Mouse (Mus musculus) intestine, embryonic 16.5 days (tissue): ENCODE measurements around the gene Cebpa. TPM values are rescaled to one million over a fixed set of nuclear protein-coding genes. Genes with fewer than 3 reads are reported as not detected.

Experiments
- ATAC-seq: fragments of 200-750 bp; cut with Nextera tagmentation; 2 replicates; pipeline ENCODE4 v1.8.0; 2017; ENCODE audit warnings: moderate TSS enrichment, moderate library complexity
- H3K27ac ChIP-seq: fragments of 300-500 bp; sonication (generic); 2 replicates; pipeline ENCODE4 v1.5.1; 2014; ENCODE audit warnings: mild to moderate bottlenecking, low read length
- H3K27me3 ChIP-seq: fragments of 300-500 bp; sonication (generic); replicated peaks from 2 replicates; pipeline ENCODE4 v1.6.1; 2014; ENCODE audit warnings: low read length, control low read depth, mixed read lengths; ENCODE audit not compliant: control insufficient read depth, insufficient read depth
- H3K36me3 ChIP-seq: fragments of 300-500 bp; sonication (generic); 2 replicates; pipeline ENCODE4 v1.6.1; 2014; ENCODE audit warnings: low read length, control low read depth; ENCODE audit not compliant: control insufficient read depth, insufficient read depth
- H3K4me1 ChIP-seq: fragments of 300-500 bp; sonication (generic); 2 replicates; pipeline ENCODE4 v1.6.1; 2014; ENCODE audit warnings: low read length, control low read depth, mixed read lengths; ENCODE audit not compliant: control insufficient read depth, insufficient read depth
- H3K4me2 ChIP-seq: fragments of 300-500 bp; sonication (generic); 2 replicates; pipeline ENCODE4 v1.6.1; 2014; ENCODE audit warnings: low read depth, low read length, control low read depth
- H3K4me3 ChIP-seq: fragments of 300-500 bp; sonication (generic); 2 replicates; pipeline ENCODE4 v1.5.1; 2014; ENCODE audit warnings: mild to moderate bottlenecking, low read length
- H3K9ac ChIP-seq: fragments of 300-500 bp; sonication (generic); 2 replicates; pipeline ENCODE4 v1.6.1; 2014; ENCODE audit warnings: low read depth, low read length
- H3K9me3 ChIP-seq: fragments of 300-500 bp; sonication (generic); 2 replicates; pipeline ENCODE4 v1.6.1; 2016; ENCODE audit warnings: low read length, control low read depth; ENCODE audit not compliant: control insufficient read depth
- WGBS: fragments of 180-500 bp; shearing (Covaris S2); extraction: QIAGEN DNeasy Blood & Tissue Kit; methylation state at CpG from one replicate; pipeline ENCODE4 v1.1.7; 2014; 5-methylcytosine and 5-hydroxymethylcytosine counted together
- polyA plus RNA-seq: library from polyadenylated mRNA; unstranded; fragments of >200 nt; fragmentation: Nextera tagmentation; extraction: Ambion mirVana; gene quantifications from 2 replicates; pipeline ENCODE4 v1.2.1, GENCODE M21; 2015

The Cebpa gene
- polyA plus RNA-seq, 1 experiment from 2014 or later, result 9.9 TPM

DNA sequence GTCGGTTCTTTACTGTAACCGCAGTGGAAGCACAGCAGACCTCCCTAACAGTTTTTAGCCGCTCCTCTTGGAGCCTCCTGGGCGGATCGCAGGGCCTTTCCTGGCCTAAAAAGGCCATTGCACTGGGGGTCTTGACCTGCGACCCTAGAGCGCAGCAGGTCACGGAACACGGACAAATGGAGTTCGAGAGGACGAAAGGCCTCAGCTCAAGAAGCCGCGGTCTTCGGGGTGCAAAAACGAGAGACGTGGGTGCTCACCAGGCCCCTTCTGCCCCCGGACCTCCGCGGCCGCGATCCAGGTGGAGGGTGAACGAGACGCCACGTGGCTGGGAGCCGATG lies 1.4 kb upstream of the Cebpa start:
- H3K4me2 ChIP-seq, result peak overlapping the region; percentile 94
- H3K9me3 ChIP-seq, result no peaks in the 10 kb centered on the region
- H3K36me3 ChIP-seq, result no peaks in the 10 kb centered on the region
- ATAC-seq, result no peak
- H3K4me1 ChIP-seq, result peaks cover 32% of the 10 kb centered on the region
- H3K9ac ChIP-seq, result peak overlapping the region; percentile 91
- 2% methylated on average over 25 of the region's 25 CpGs for WGBS
- H3K27ac ChIP-seq, result peak overlapping the region; percentile 98
- H3K4me3 ChIP-seq, result peak overlapping the region; percentile 74
- peaks cover 17% of the 10 kb centered on the region for H3K27me3 ChIP-seq

DNA sequence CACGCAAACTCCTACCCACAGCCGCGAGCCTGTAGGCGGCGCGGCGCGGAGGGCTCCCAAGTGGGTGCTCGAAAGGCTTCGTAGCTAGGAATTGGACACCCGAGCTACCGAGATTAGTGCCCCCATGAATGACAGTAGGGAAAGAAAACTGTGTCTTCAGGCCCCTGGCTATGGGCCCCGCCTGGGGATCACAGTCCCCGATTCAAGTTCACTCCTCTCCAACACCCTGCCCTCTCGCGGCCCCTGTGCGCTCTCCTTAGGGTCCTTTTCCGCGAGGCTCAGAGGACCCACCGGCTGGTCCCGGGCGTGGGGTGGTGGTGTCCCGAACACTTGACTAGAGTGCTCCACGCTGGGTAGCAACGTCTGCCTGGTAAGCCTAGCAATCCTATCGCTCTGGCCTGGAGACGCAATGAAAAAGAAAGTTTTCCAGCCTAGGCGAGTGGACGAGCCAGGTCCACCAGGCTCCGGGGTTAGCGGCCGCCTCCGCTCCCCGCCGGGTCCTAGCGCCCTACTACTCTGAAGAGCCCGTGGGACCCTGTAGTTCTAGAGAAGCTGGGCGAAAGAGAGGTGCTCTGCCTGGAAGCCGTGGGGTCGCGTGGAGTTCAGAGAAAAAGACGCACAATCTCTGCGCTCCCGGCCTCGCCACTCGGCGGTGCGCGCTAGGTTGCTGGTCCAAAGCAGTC lies 853 bp upstream of the Cebpa start:
- H3K27me3 ChIP-seq, result peaks cover 17% of the 10 kb centered on the region
- peak overlapping the region; percentile 74 for H3K4me3 ChIP-seq
- peak overlapping the region; percentile 91 for H3K9ac ChIP-seq
- peak; percentile 48 for ATAC-seq
- H3K9me3 ChIP-seq, result no peaks in the 10 kb centered on the region
- peak overlapping the region; percentile 98 for H3K27ac ChIP-seq
- peaks cover 35% of the 10 kb centered on the region for H3K4me1 ChIP-seq
- H3K36me3 ChIP-seq, result no peaks in the 10 kb centered on the region
- H3K4me2 ChIP-seq, result peak overlapping the region; percentile 94
- WGBS, result under 1% methylated on average over 49 of the region's 49 CpGs

DNA sequence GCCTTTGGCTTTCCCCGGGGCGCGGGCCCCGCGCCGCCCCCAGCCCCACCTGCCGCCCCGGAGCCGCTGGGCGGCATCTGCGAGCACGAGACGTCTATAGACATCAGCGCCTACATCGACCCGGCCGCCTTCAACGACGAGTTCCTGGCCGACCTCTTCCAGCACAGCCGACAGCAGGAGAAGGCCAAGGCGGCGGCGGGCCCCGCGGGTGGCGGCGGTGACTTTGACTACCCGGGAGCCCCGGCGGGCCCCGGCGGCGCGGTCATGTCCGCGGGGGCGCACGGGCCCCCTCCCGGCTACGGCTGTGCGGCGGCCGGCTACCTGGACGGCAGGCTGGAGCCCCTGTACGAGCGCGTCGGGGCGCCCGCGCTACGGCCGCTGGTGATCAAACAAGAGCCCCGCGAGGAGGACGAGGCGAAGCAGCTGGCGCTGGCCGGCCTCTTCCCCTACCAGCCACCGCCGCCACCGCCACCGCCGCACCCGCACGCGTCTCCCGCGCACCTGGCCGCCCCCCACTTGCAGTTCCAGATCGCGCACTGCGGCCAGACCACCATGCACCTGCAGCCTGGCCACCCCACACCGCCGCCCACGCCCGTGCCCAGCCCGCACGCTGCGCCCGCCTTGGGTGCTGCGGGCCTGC lies 533 bp downstream of the Cebpa start:
- WGBS, result under 1% methylated on average over 65 of the region's 83 CpGs
- H3K4me3 ChIP-seq, result peak overlapping the region; percentile 74
- ATAC-seq, result peak; percentile 19

DNA sequence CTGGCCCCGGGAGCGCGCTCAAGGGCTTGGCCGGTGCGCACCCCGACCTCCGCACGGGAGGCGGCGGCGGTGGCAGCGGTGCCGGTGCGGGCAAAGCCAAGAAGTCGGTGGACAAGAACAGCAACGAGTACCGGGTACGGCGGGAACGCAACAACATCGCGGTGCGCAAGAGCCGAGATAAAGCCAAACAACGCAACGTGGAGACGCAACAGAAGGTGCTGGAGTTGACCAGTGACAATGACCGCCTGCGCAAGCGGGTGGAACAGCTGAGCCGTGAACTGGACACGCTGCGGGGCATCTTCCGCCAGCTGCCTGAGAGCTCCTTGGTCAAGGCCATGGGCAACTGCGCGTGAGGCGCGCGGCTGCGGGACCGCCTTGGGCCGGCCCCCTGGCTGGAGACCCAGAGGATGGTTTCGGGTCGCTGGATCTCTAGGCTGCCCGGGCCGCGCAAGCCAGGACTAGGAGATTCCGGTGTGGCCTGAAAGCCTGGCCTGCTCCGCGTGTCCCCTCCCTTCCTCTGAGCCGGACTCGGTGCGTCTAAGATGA lies 1.1 kb downstream of the Cebpa start:
- ATAC-seq, result no peak
- peak overlapping the region; percentile 84 for H3K27ac ChIP-seq
- peaks cover 17% of the 10 kb centered on the region for H3K27me3 ChIP-seq
- H3K4me2 ChIP-seq, result peak overlapping the region; percentile 94
- no peaks in the 10 kb centered on the region for H3K9me3 ChIP-seq
- H3K4me3 ChIP-seq, result peak overlapping the region; percentile 74
- WGBS, result under 1% methylated on average over 53 of the region's 53 CpGs
- H3K4me1 ChIP-seq, result peaks cover 35% of the 10 kb centered on the region
- H3K36me3 ChIP-seq, result no peaks in the 10 kb centered on the region
- H3K9ac ChIP-seq, result peak overlapping the region; percentile 91

More for the DNA sequence above, 533 bp downstream of the Cebpa start:
- peaks cover 17% of the 10 kb centered on the region for H3K27me3 ChIP-seq
- H3K4me2 ChIP-seq, result peak overlapping the region; percentile 94
- no peaks in the 10 kb centered on the region for H3K36me3 ChIP-seq
- peak overlapping the region; percentile 91 for H3K9ac ChIP-seq
- peak overlapping the region; percentile 84 for H3K27ac ChIP-seq
- peaks cover 37% of the 10 kb centered on the region for H3K4me1 ChIP-seq
- no peaks in the 10 kb centered on the region for H3K9me3 ChIP-seq

DNA sequence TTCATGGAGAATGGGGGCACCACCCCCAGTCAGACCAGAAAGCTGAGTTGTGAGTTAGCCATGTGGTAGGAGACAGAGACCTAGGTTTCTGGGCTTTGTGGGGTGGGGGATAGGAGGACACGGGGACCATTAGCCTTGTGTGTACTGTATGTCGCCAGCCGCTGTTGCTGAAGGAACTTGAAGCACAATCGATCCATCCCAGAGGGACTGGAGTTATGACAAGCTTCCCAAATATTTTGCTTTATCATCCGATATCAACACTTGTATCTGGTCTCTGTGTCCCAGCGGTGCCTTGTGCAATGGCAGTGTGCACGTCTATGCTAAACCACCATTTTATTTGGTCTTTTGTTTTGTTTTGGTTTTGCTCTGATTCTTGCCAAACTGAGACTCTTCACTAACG lies 2.1 kb downstream of the Cebpa start:
- WGBS, result 26% methylated on average over 8 of the region's 8 CpGs
- H3K4me1 ChIP-seq, result peaks cover 35% of the 10 kb centered on the region
- H3K27me3 ChIP-seq, result peaks cover 17% of the 10 kb centered on the region
- H3K4me2 ChIP-seq, result peak overlapping the region; percentile 94
- no peak for ATAC-seq
- no peaks in the 10 kb centered on the region for H3K36me3 ChIP-seq
- peak overlapping the region; percentile 91 for H3K9ac ChIP-seq
- H3K4me3 ChIP-seq, result peak overlapping the region; percentile 74
- H3K9me3 ChIP-seq, result no peaks in the 10 kb centered on the region
- peak overlapping the region; percentile 84; the same call in 1 of the 2 replicates for H3K27ac ChIP-seq

DNA sequence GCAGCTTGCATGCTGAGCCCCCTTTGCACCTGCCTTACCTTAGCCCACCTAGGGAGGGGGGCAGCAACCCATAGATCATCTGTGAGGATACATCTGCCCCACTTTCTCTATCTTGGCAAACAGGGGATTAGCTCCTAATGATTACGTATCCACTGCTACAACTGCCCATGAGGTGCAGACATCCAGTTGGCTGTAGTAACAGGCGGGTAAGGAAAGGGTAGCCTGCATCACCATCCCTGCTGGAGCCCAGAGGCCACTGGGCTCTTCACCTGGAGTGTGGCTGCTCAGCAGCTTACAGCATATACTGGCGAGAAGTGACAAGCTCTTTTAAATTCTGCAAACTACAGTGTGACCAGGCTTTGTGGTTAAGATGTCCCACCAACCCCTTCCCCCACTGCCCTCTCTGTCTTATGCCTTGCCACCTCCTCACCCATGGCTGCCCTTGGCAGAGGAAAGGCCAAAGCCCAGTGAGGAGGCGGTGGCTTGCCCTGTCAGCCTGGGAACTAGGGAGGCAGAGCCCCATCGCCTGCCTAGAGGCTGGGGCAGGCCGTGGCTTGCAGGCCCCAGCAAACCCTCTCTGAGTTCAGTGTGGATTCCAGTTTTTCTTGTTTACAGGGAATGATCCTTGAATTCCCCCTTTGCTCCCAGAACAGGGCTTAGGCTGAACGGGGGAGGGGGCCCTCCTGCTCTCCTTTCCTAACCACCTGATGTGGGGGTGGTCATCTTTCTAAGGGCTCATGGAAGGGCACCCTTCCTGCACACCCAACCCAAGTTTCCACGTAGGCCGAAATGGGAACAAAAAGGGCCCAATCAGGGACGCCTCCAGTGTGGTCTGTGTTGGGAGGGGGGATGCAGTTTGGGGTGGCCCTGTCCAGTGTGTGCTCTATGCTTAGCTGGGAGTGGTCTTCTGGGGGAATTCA lies 3.6 kb downstream of the Cebpa start:
- H3K9ac ChIP-seq, result peak overlapping the region; percentile 91
- peak overlapping the region; percentile 29 for H3K27ac ChIP-seq
- ATAC-seq, result no peak
- peaks cover 11% of the 10 kb centered on the region for H3K27me3 ChIP-seq
- no peaks in the 10 kb centered on the region for H3K36me3 ChIP-seq
- 65% methylated on average over 10 of the region's 10 CpGs for WGBS
- H3K4me1 ChIP-seq, result peaks cover 40% of the 10 kb centered on the region
- peak overlapping the region; percentile 94 for H3K4me2 ChIP-seq
- no peaks in the 10 kb centered on the region for H3K9me3 ChIP-seq
- H3K4me3 ChIP-seq, result peak overlapping the region; percentile 74

DNA sequence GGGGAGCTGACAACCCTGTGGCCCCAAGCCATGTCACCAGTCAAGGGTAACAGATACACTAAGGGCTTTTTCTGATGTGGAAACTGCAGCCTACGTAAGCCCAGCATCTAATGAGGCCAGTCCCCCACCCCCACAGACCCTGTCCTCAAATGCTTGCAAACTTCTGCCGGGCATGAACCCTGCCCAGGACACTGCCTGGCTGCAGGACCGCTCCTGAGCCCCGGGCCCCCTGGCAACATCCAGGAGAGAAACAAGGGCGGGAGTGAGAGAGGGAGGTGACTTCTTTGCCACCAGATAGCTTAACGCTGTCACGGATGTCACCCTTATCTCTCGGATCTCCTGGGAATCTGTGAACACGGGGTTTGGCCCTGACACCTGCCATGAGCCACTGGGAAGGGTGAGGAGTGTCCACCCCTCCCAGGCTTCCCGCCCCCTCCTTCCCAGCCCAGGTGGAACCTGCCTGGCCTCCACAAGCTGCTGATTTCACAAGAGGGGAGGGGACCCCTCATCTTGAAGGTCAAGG lies 4.4 kb downstream of the Cebpa start:
- no peaks in the 10 kb centered on the region for H3K9me3 ChIP-seq
- peak overlapping the region; percentile 94; the same call in 1 of the 2 replicates for H3K4me2 ChIP-seq
- H3K27me3 ChIP-seq, result peaks cover 11% of the 10 kb centered on the region
- no peak for ATAC-seq
- peak overlapping the region; percentile 91 for H3K9ac ChIP-seq
- WGBS, result 37% methylated on average over 10 of the region's 10 CpGs
- no peak overlapping the region; the same call in 1 of the 2 replicates for H3K27ac ChIP-seq
- peaks cover 45% of the 10 kb centered on the region for H3K4me1 ChIP-seq
- H3K36me3 ChIP-seq, result no peaks in the 10 kb centered on the region
- H3K4me3 ChIP-seq, result peak overlapping the region; percentile 74

DNA sequence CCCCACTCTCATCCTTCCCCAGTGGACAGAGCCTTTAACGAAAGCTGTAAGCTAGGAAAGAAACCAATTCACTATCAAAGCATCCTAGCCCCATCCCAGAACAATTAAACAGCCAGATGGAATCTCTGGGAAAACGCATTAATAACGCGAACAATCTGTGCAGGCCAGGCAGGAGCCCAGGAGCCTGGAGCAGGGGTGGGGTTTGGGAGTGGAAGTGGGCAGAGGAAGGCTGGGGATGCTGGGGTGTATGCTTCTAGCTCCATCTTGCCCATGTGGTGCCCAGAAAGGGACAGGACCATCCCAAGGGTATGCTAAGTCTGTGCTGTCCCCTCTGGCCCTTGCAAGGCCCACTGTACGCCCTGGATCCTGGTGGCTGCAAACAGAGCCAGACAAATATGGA lies 5.1 kb downstream of the Cebpa start:
- Histone ChIP-seq H3K27ac (peak overlapping the region; percentile 77), H3K4me2 (no peak overlapping the region; the same call in 1 of the 2 replicates), H3K36me3 (no peaks in the 10 kb centered on the region), H3K27me3 (peaks cover 11% of the 10 kb centered on the region), H3K9ac (0 out of 2 replicates have a peak overlapping the region, but pooled peaks have one; percentile 38), H3K4me1 (peaks cover 53% of the 10 kb centered on the region), H3K4me3 (no peak overlapping the region), H3K9me3 (no peaks in the 10 kb centered on the region)
- ATAC-seq, result no peak
- WGBS, result 56% methylated on average over 5 of the region's 5 CpGs
